Mouse (Mus musculus) cerebellum, postnatal 36 days (tissue): ENCODE measurements around the gene Jak1.

Experiments
- DNase-seq, 2 experiments: peaks; one replicate each; pipeline ENCODE4 v3.0.0; 2021 to 2022; ENCODE audit warnings: mixed read lengths in 2 of 2

The Jak1 gene

GRCm38 (mm10) chr4:101238589-101238988 lies 26.5 kb downstream of the Jak1 start:
- DNase-seq = no peak

- no peak for DNase-seq
These were observed 28.3 kb downstream of the Jak1 start for GRCm38 (mm10) chr4:101236797-101237196.

GRCm38 (mm10) chr4:101235964-101236363 lies 29.1 kb downstream of the Jak1 start:
- no peak for DNase-seq

- DNase-seq = no peak
These were observed 30.3 kb downstream of the Jak1 start for GRCm38 (mm10) chr4:101234753-101235152.

GRCm38 (mm10) chr4:101234332-101234731 lies 30.8 kb downstream of the Jak1 start:
- DNase-seq = peak in 1 of 2 experiments; percentile 24

- no peak for DNase-seq
These were observed 34.5 kb downstream of the Jak1 start for GRCm38 (mm10) chr4:101230621-101231020.

- DNase-seq = no peak
These were observed 37.7 kb downstream of the Jak1 start for GRCm38 (mm10) chr4:101227398-101227797.

- DNase-seq = no peak
These were observed 39.1 kb downstream of the Jak1 start for GRCm38 (mm10) chr4:101225984-101226383.

- DNase-seq = no peak
These were observed 44.1 kb downstream of the Jak1 start for GRCm38 (mm10) chr4:101220946-101221345.

GRCm38 (mm10) chr4:101219839-101220238 lies 45.2 kb downstream of the Jak1 start:
- DNase-seq = peak; percentile 39 to 53

GRCm38 (mm10) chr4:101217026-101217540 lies 48.0 kb downstream of the Jak1 start:
- DNase-seq = no peak

GRCm38 (mm10) chr4:101216286-101216685 lies 48.8 kb downstream of the Jak1 start:
- DNase-seq = no peak

- no peak for DNase-seq
These were observed 51.6 kb downstream of the Jak1 start for GRCm38 (mm10) chr4:101213477-101213876.

GRCm38 (mm10) chr4:101207492-101207891 lies 57.6 kb downstream of the Jak1 start:
- DNase-seq = no peak

- no peak for DNase-seq
These were observed 61.6 kb downstream of the Jak1 start for GRCm38 (mm10) chr4:101203518-101203917.

GRCm38 (mm10) chr4:101202626-101203025 lies 62.5 kb downstream of the Jak1 start:
- DNase-seq = no peak

- DNase-seq = no peak
These were observed 65.5 kb downstream of the Jak1 start for GRCm38 (mm10) chr4:101199433-101200081.

- DNase-seq = peak; percentile 78 to 79
These were observed 66.7 kb downstream of the Jak1 start for GRCm38 (mm10) chr4:101198333-101198732.

GRCm38 (mm10) chr4:101197421-101198170 lies 67.5 kb downstream of the Jak1 start:
- DNase-seq = peak in 1 of 2 experiments; percentile 16

- no peak for DNase-seq
These were observed 68.7 kb downstream of the Jak1 start for GRCm38 (mm10) chr4:101196407-101196806.

GRCm38 (mm10) chr4:101194170-101194569 lies 70.9 kb downstream of the Jak1 start:
- DNase-seq = no peak

GRCm38 (mm10) chr4:101192241-101192976 lies 72.7 kb downstream of the Jak1 start:
- DNase-seq = no peak

- DNase-seq = no peak
These were observed 77.7 kb downstream of the Jak1 start for GRCm38 (mm10) chr4:101187381-101187780.
